Mouse (Mus musculus): Measurements from ENCODE around the gene Churc1.

The Churc1 gene

GRCm38 (mm10) chr12:76765354-76765851 is at the start of gene Churc1, which contains the start of gene Fntb:
Churc1 (plus strand) TSS chr12:76765538.
Fntb (plus strand) TSS chr12:76765589.
- in situ Hi-C loops (cut with MboI, MseI) = no loop called here

- in situ Hi-C loops (cut with MboI, MseI) = no loop called here
These were observed 47.0 kb upstream of the Churc1 start for GRCm38 (mm10) chr12:76718384-76718783.

GRCm38 (mm10) chr12:76720572-76720971 is 44.8 kb upstream of the Churc1 start:
- in situ Hi-C loops (cut with MboI, MseI) = no loop called here

GRCm38 (mm10) chr12:76722026-76722425 is 43.3 kb upstream of the Churc1 start:
- in situ Hi-C loops (cut with MboI, MseI) = no loop called here

- in situ Hi-C loops (cut with MboI, MseI) = loop anchor here (5.0 kb wide), 1 partner anchor 64 kb away; no protein-coding TSS in a partner anchor
These were observed 37.4 kb upstream of the Churc1 start for GRCm38 (mm10) chr12:76727955-76728354.

- in situ Hi-C loops (cut with MboI, MseI) = no loop called here
These were observed 14.4 kb upstream of the Churc1 start for GRCm38 (mm10) chr12:76750866-76751459.

GRCm38 (mm10) chr12:76752652-76753318 is 12.6 kb upstream of the Churc1 start:
- in situ Hi-C loops (cut with MboI, MseI) = no loop called here

GRCm38 (mm10) chr12:76765901-76766630 is 728 bp downstream of the Churc1 start:
- in situ Hi-C loops (cut with MboI, MseI) = no loop called here

- in situ Hi-C loops (cut with MboI, MseI) = no loop called here
These were observed 5.6 kb downstream of the Churc1 start for GRCm38 (mm10) chr12:76770841-76771500.

- in situ Hi-C loops (cut with MboI, MseI) = no loop called here
These were observed 6.2 kb downstream of the Churc1 start for GRCm38 (mm10) chr12:76771540-76771939.

GRCm38 (mm10) chr12:76774652-76775051 is 9.3 kb downstream of the Churc1 start:
- in situ Hi-C loops (cut with MboI, MseI) = no loop called here

GRCm38 (mm10) chr12:76775132-76775531 is 9.8 kb downstream of the Churc1 start:
- in situ Hi-C loops (cut with MboI, MseI) = no loop called here

- in situ Hi-C loops (cut with MboI, MseI) = no loop called here
These were observed 11.6 kb downstream of the Churc1 start for GRCm38 (mm10) chr12:76776898-76777297.

- in situ Hi-C loops (cut with MboI, MseI) = no loop called here
These were observed 12.5 kb downstream of the Churc1 start for GRCm38 (mm10) chr12:76777845-76778244.

- in situ Hi-C loops (cut with MboI, MseI) = no loop called here
These were observed 13.2 kb downstream of the Churc1 start for GRCm38 (mm10) chr12:76778305-76779083.

- in situ Hi-C loops (cut with MboI, MseI) = no loop called here
These were observed 14.6 kb downstream of the Churc1 start for GRCm38 (mm10) chr12:76779951-76780350.

GRCm38 (mm10) chr12:76780639-76781468 is 15.5 kb downstream of the Churc1 start:
- in situ Hi-C loops (cut with MboI, MseI) = no loop called here

GRCm38 (mm10) chr12:76784056-76784619 is 18.8 kb downstream of the Churc1 start:
- in situ Hi-C loops (cut with MboI, MseI) = no loop called here

GRCm38 (mm10) chr12:76790446-76791084 is 25.2 kb downstream of the Churc1 start:
- in situ Hi-C loops (cut with MboI, MseI) = loop anchor here (5.0 kb wide), 1 partner anchor 63 kb away; no protein-coding TSS in a partner anchor
